Mouse (Mus musculus) stomach, postnatal 0 days (tissue): ENCODE results near the gene Calr.

ENCODE experiments used
- CTCF ChIP-seq: IDR thresholded peaks from 2 replicates; pipeline ENCODE4 v1.5.1; 2016; ENCODE audit warnings: antibody characterized with exemption, low read depth, mild to moderate bottlenecking, moderate library complexity
- EP300 ChIP-seq: optimal IDR thresholded peaks from 2 replicates; pipeline ENCODE3; 2016; ENCODE audit warnings: antibody characterized with exemption

DNA sequence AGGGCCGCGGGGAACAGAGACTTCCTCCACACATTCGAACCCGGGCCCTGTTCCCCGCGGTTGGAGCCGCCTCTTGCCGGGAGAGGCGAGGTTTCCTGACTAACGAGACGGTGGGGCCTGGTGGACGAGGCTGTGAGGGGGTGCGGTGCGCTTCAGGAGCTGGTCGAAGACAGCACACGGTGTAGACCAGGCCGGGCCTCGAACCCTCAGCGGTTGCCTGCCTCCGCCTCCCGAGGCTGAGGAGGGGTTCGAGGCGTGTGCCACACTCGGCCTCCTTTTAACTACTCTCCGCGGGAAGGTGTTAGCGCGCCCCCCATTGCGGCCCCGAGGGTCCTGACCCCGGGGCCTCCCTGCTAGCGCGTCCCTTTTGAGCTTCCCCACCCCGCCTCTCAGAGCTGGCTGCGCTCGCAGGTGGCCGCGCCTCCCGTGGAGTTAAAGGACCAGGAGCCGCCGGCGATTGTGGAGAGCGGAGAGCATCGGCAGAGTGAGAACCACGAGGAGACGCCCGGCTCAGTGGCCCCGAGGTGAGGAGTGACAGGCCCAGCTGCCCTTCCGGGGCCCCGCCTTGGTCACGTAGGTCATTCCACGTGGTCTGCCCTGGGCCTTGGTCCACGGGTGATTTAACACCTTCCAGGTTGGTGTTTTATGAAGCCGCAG, 25.7 kb upstream of the Calr start:
- TF ChIP-seq CTCF (no peak), EP300 (no peak)
